Mouse (Mus musculus) testis, adult 2 months (tissue): Measurements from ENCODE around the gene Timp3.
"Not testable (repeated sequence)": the region's sequence is repeated elsewhere in the genome, so short reads cannot be mapped to it uniquely, and the experiment has no call there.

ENCODE experiments used
- CTCF ChIP-seq: fragments of 200-500 bp; IDR thresholded peaks from 2 replicates; pipeline ENCODE4 v1.5.1; 2012; ENCODE audit warnings: low read depth, mild to moderate bottlenecking, inconsistent platforms, low read length, moderate library complexity; ENCODE audit not compliant: control insufficient read depth, insufficient read depth, insufficient replicate concordance
- POLR2A ChIP-seq: fragments of 200-500 bp; IDR thresholded peaks from 2 replicates; pipeline ENCODE4 v1.6.1; 2012; ENCODE audit warnings: low read depth, mild to moderate bottlenecking, inconsistent platforms, low read length, moderate library complexity; ENCODE audit not compliant: control insufficient read depth

DNA sequence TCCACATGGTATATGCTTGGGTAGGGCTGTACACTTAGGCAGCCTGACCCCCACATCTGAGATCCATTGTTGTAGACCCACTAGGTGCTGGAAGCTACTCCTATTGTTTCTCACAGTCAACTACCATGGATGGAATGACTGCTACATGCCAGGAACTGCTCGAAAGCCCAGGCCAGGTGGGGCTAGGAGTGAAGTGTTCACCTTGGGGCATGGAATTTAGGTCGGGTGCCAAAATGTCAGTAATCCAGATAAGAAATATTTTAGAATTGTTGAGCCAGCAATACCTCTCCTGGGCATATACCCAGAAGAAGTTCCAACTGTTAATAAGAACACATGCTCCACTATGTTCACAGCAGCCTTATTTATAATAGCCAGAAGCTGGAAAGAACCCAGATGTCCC is 78.6 kb downstream of the Timp3 start:
- not testable (repeated sequence) for TF ChIP-seq CTCF, POLR2A
